9 mouse cellular contexts compared by ENCODE assay signal in the genomic region with DNA sequence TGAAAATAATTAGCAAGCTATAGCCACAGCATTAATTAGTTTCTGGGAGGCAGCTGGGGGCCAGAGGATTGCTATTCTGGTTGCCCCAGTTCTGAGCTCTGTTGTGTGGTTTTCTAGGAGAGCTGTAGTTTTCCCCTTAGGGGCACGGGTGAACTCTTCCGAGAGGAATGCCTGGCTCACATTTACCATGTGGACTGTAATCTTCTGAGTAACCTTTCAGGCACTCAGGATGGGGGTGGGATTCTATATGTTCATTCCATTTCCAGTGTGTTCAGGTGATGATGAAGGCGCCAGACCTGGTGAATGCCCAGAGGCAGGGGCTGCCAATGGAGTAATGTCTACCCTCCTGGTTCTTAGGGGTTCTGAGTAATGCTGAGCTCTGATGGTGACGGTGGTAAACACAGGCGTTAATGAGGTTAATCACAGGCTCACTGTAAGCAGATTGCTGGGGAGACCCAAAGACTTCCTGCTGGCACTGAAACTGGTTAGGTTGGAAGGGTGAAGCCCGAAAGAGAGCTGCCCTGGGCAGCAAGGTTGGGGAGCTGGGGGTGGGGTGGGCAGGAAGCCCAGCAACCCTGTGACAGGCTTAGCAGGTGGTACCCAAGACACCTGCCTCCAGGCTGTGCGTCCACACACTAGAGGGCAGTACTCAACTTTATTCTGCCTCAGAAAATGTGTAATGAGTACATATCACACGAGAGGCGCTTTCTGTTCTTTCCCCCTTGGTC. TPM values are rescaled to one million over a fixed set of nuclear protein-coding genes. Genes with fewer than 3 reads are reported as not detected.
DNase-seq lines count a peak whose midpoint lies in the region; ATAC-seq and TF ChIP-seq lines count a peak whose summit lies in the region.
"Had no signal": no experiment of that assay in that cellular context is flagged by ENCODE, and none has a peak within 500 bp of the region (broad histone marks: within the 10 kb centered on the region; RNA-seq: fewer than 3 reads in every experiment).

No protein-coding gene starts in this region.

- peak; percentile 45 for ATAC-seq in forebrain, embryonic 16.5 days

- peak; percentile 56 for TF ChIP-seq CTCF in lung, adult 2 months (IDR thresholded peaks at IDR 0.05; ENCODE audit: insufficient read depth, low read length)
- TF ChIP-seq CTCF in small intestine, adult 2 months (IDR thresholded peaks at IDR 0.05; ENCODE audit: extremely low read depth, insufficient read length, insufficient replicate concordance, low read depth, low read length) = peak; percentile 45; the same call in 1 of the 2 replicates

- 60% methylated on average over 9 of the region's 9 CpGs for WGBS in lung, adult 2 months
- WGBS in forebrain, embryonic 16.5 days = 45% methylated on average over 9 of the region's 9 CpGs
- 45% methylated on average over 9 of the region's 9 CpGs for WGBS in small intestine, adult 2 months

- H3K27me3 ChIP-seq in forebrain, embryonic 16.5 days (replicated peaks; ENCODE audit: control insufficient read depth, insufficient read depth, low read length) = no peaks in the 10 kb centered on the region
- no peaks in the 10 kb centered on the region for H3K27me3 ChIP-seq in small intestine, adult 2 months (ENCODE audit: control insufficient read depth, insufficient read depth, low read length)

- no peaks in the 10 kb centered on the region for H3K4me1 ChIP-seq in lung, adult 2 months (ENCODE audit: control insufficient read depth, insufficient read depth, low read length)
- H3K4me1 ChIP-seq in forebrain, embryonic 16.5 days (replicated peaks; ENCODE audit: control insufficient read depth, insufficient read depth, low read length) = no peaks in the 10 kb centered on the region; the same call in 1 of the 2 replicates
- H3K4me1 ChIP-seq in small intestine, adult 2 months (ENCODE audit: control insufficient read depth, insufficient read depth, insufficient read length, low read length) = no peaks in the 10 kb centered on the region

- H3K9ac ChIP-seq in forebrain, embryonic 16.5 days (replicated peaks; ENCODE audit: low read depth, low read length) = no peak overlapping the region

- no peak overlapping the region for H3K27ac ChIP-seq in forebrain, embryonic 16.5 days (ENCODE audit: low read length)
- H3K27ac ChIP-seq in small intestine, adult 2 months (ENCODE audit: insufficient read depth, low read depth, low read length) = no peak overlapping the region

- DNase-seq in lung, adult 2 months = no peak
- DNase-seq in lung, postnatal 10 days = no peak
- DNase-seq in cerebellum, adult 11-12 months = peak; percentile 49
- no peak for DNase-seq in spleen, postnatal 4 days (ENCODE audit: low spot score in 2 of 2)
- DNase-seq in frontal cortex, postnatal 14 days (ENCODE audit: low spot score in 2 of 2) = no peak
- DNase-seq in urinary bladder, adult 2 months (ENCODE audit: low spot score) = no peak
- DNase-seq: heart, postnatal 14 days had no signal

- no peak overlapping the region for H3K4me2 ChIP-seq in forebrain, embryonic 16.5 days (ENCODE audit: low read length)

- H3K36me3 ChIP-seq in forebrain, embryonic 16.5 days (ENCODE audit: control insufficient read depth, insufficient read depth) = peaks cover 2% of the 10 kb centered on the region; the same call in 1 of the 2 replicates
- peaks cover 13% of the 10 kb centered on the region; the same call in 1 of the 2 replicates for H3K36me3 ChIP-seq in small intestine, adult 2 months (ENCODE audit: control insufficient read depth, insufficient read depth, low read length)

- no peaks in the 10 kb centered on the region for H3K9me3 ChIP-seq in forebrain, embryonic 16.5 days (ENCODE audit: control insufficient read depth, low read length)

- H3K4me3 ChIP-seq in lung, adult 2 months (replicated peaks; ENCODE audit: extremely low read depth, low read depth, low read length) = no peak overlapping the region
- H3K4me3 ChIP-seq in forebrain, embryonic 16.5 days (replicated peaks; ENCODE audit: low read length) = no peak overlapping the region
- H3K4me3 ChIP-seq in small intestine, adult 2 months (ENCODE audit: low read depth, low read length) = no peak overlapping the region

- TF ChIP-seq POLR2A in lung, adult 2 months (IDR thresholded peaks at IDR 0.05; ENCODE audit: borderline replicate concordance, extremely low read depth, low read depth, low read length) = no peak
- TF ChIP-seq POLR2A in small intestine, adult 2 months (IDR thresholded peaks at IDR 0.05; ENCODE audit: low read depth, low read length) = no peak

RNA-seq across cellular contexts. Expression of gene Phldb2, which starts 20.7 kb away (rescaled TPM):
- 53.0 and 55.6 TPM in 2 replicates for polyA plus RNA-seq in lung, adult 2 months (2012; rRNA removed)
- 7.1 and 8.6 TPM in 2 replicates for polyA plus RNA-seq in forebrain, embryonic 16.5 days (2015; fragmentation: Nextera tagmentation; extraction: Ambion mirVana)
- 1.7 and 3.7 TPM in 2 replicates for polyA plus RNA-seq in small intestine, adult 2 months (2012; rRNA removed)
- 65.9 and 73.9 TPM in 2 replicates for polyA plus RNA-seq in urinary bladder, adult 2 months (2012; rRNA removed)

RNA-seq across cellular contexts. Expression of gene Plcxd2, which starts 35.9 kb away (rescaled TPM):
- 0.35 and 0.84 TPM in 2 replicates for polyA plus RNA-seq in lung, adult 2 months (2012; rRNA removed)
- 15.5 and 17.7 TPM in 2 replicates for polyA plus RNA-seq in forebrain, embryonic 16.5 days (2015; fragmentation: Nextera tagmentation; extraction: Ambion mirVana)
- polyA plus RNA-seq in small intestine, adult 2 months (2012; rRNA removed) = 0.83 and 1.9 TPM in 2 replicates
- polyA plus RNA-seq in urinary bladder, adult 2 months (2012; rRNA removed) = 0.63 and 0.78 TPM in 2 replicates
